Mouse (Mus musculus): ENCODE measurements around the gene Nfe2l3. TPM values are rescaled to one million over a fixed set of nuclear protein-coding genes. Genes with fewer than 3 reads are reported as not detected.

The Nfe2l3 gene
- total RNA-seq (2023) = not detected

GRCm38 (mm10) chr6:51432535-51433397, at the start of gene Nfe2l3:
Gene Nfe2l3 (plus strand): TSS chr6:51432670.

GRCm38 (mm10) chr6:51469715-51470310, 37.3 kb downstream of the Nfe2l3 start, which contains the start of gene Hnrnpa2b1:
Gene Hnrnpa2b1 (minus strand): TSS chr6:51469894.

GRCm38 (mm10) chr6:51470311-51471178, 38.1 kb downstream of the Nfe2l3 start, which contains the start of gene Cbx3:
Gene Cbx3 (plus strand): TSS chr6:51470360.

Other genes starting within 250 kb of the Nfe2l3 start
- gene Hnrnpa2b1, start 37.2 kb downstream of the Nfe2l3 start, total RNA-seq (2023) = 100 to 1,000 TPM; 812 to 886 TPM
- 100 to 1,000 TPM; 111 to 112 TPM for gene Cbx3, start 37.7 kb downstream of the Nfe2l3 start, total RNA-seq (2023)
- gene Snx10, start 91.2 kb downstream of the Nfe2l3 start, total RNA-seq (2023) = 1 to 10 TPM; 7.2 to 8.2 TPM